Mouse (Mus musculus) embryonic facial prominence, embryonic 14.5 days (tissue): ENCODE measurements at regions not wholly inside any gene's neighbourhood (a gene's known extent, or its start where the extent isn't known, plus 50 kb on each side); places are given as distances from the start of the nearest gene placed in this dataset.
A peak's percentile ranks its signal among the peaks of the same experiment; 100 is the strongest.

Experiments used
- ATAC-seq: fragments of 200-750 bp; cut with Nextera tagmentation; 2 replicates; pipeline ENCODE4 v1.8.0; 2017; ENCODE audit warnings: low read depth, moderate number of reproducible peaks, moderate TSS enrichment
- DNase-seq: peaks from one replicate; pipeline ENCODE4 v3.0.0-alpha.2; 2015; ENCODE audit warnings: low spot score
- H3K27ac ChIP-seq: fragments of 300-500 bp; sonication (generic); replicated peaks from 2 replicates; pipeline ENCODE4 v1.5.1; 2014; ENCODE audit warnings: low read depth, mild to moderate bottlenecking, low read length, moderate library complexity
- H3K27me3 ChIP-seq: fragments of 300-500 bp; sonication (generic); replicated peaks from 2 replicates; pipeline ENCODE4 v1.6.1; 2014; ENCODE audit warnings: low read length; ENCODE audit not compliant: control insufficient read depth, insufficient read depth
- H3K36me3 ChIP-seq: fragments of 300-500 bp; sonication (generic); 2 replicates; pipeline ENCODE4 v1.6.1; 2014; ENCODE audit warnings: low read length, mixed read lengths; ENCODE audit not compliant: control insufficient read depth, insufficient read depth
- H3K4me1 ChIP-seq: fragments of 300-500 bp; sonication (generic); 2 replicates; pipeline ENCODE4 v1.6.1; 2014; ENCODE audit warnings: antibody characterized with exemption, low read length; ENCODE audit not compliant: control insufficient read depth, insufficient read depth
- H3K4me2 ChIP-seq: fragments of 300-500 bp; sonication (generic); 2 replicates; pipeline ENCODE4 v1.6.1; 2014; ENCODE audit warnings: low read depth, mild to moderate bottlenecking, low read length, moderate library complexity, mixed read lengths
- H3K4me3 ChIP-seq: fragments of 300-500 bp; sonication (generic); 2 replicates; pipeline ENCODE4 v1.5.1; 2014; ENCODE audit warnings: low read depth, mild to moderate bottlenecking, low read length
- H3K9ac ChIP-seq: fragments of 300-500 bp; sonication (generic); 2 replicates; pipeline ENCODE4 v1.6.1; 2014; ENCODE audit warnings: low read depth, mild to moderate bottlenecking, low read length, moderate library complexity, mixed read lengths
- H3K9me3 ChIP-seq: fragments of 300-500 bp; sonication (generic); 2 replicates; pipeline ENCODE4 v1.6.1; 2016; ENCODE audit warnings: low read length; ENCODE audit not compliant: control insufficient read depth
- WGBS: fragments of 180-500 bp; shearing (Covaris S2); extraction: QIAGEN DNeasy Blood & Tissue Kit; methylation state at CpG from one replicate; pipeline ENCODE4 v1.1.7; 2014; 5-methylcytosine and 5-hydroxymethylcytosine counted together

GRCm38 (mm10) chr17:47133785-47134184 is 123.4 kb upstream of the Ubr2 start:
- Histone ChIP-seq H3K9ac (no peak overlapping the region), H3K4me1 (no peaks in the 10 kb centered on the region), H3K4me3 (no peak overlapping the region), H3K9me3 (no peaks in the 10 kb centered on the region), H3K4me2 (no peak overlapping the region), H3K27me3 (no peaks in the 10 kb centered on the region), H3K36me3 (no peaks in the 10 kb centered on the region), H3K27ac (no peak overlapping the region)
- ATAC-seq, result no peak
- no peak for DNase-seq
- 47% methylated on average over 2 of the region's 2 CpGs for WGBS

DNA sequence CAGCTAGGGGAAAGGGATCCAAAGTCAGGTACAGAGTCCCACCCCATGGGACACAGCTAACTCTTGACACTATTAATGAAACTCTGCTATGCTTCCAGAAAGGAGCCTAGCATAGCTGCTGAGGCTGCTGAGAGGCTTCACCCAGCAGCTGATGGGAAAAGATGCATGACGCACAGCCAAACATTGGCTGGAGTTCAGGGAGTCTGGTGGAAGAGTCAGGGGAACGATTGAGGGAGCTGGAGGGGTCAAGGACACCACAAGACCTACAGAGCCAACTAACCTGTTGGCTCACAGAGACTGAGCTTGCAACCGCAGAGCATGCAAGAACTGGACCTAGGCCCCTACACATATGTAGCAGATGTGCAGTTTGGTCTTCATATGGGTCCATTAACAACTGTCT is 117.2 kb upstream of the Ubr2 start:
- Histone ChIP-seq H3K27ac (no peak overlapping the region), H3K36me3 (no peaks in the 10 kb centered on the region), H3K27me3 (no peaks in the 10 kb centered on the region), H3K9me3 (no peaks in the 10 kb centered on the region), H3K4me1 (no peaks in the 10 kb centered on the region), H3K4me3 (no peak overlapping the region), H3K9ac (no peak overlapping the region), H3K4me2 (no peak overlapping the region)
- DNase-seq (no peak), ATAC-seq (no peak)
- 85% methylated on average over 3 of the region's 3 CpGs for WGBS

- Histone ChIP-seq H3K27me3 (no peaks in the 10 kb centered on the region), H3K9ac (no peak overlapping the region), H3K4me3 (no peak overlapping the region), H3K4me1 (no peaks in the 10 kb centered on the region), H3K27ac (no peak overlapping the region), H3K36me3 (no peaks in the 10 kb centered on the region), H3K9me3 (no peaks in the 10 kb centered on the region), H3K4me2 (no peak overlapping the region)
- DNase-seq (no peak), ATAC-seq (no peak)
- WGBS, result 87% methylated on average over 18 of the region's 18 CpGs
Measured at GRCm38 (mm10) chr17:47123576-47123975, 113.2 kb upstream of the Ubr2 start.

DNA sequence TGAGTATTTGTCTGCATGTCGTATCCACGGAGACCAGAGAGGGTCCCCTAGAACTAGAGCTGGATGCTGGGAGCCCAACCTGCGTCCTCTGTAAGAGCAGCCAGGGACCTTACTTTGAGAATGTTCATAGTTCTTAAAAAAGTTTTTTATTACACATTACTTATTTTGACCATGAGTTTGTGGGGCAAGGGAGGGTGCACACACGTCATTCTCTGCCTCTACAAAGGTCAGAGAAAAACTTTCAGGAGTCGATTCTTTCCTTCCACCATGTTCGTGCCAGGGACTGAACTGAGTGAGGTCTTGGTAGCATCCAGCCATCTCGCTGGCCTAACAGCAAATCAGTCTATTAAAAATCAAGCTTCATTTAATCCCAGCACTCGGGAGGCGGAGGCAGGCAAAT is 111.9 kb upstream of the Ubr2 start:
- WGBS, result 81% methylated on average over 9 of the region's 9 CpGs
- H3K36me3 ChIP-seq, result no peaks in the 10 kb centered on the region
- DNase-seq, result no peak
- H3K4me2 ChIP-seq, result no peak overlapping the region
- H3K4me1 ChIP-seq, result no peaks in the 10 kb centered on the region
- H3K27ac ChIP-seq, result no peak overlapping the region
- no peak overlapping the region for H3K9ac ChIP-seq
- H3K4me3 ChIP-seq, result no peak overlapping the region
- no peaks in the 10 kb centered on the region for H3K27me3 ChIP-seq
- no peaks in the 10 kb centered on the region for H3K9me3 ChIP-seq
- ATAC-seq, result no peak

DNA sequence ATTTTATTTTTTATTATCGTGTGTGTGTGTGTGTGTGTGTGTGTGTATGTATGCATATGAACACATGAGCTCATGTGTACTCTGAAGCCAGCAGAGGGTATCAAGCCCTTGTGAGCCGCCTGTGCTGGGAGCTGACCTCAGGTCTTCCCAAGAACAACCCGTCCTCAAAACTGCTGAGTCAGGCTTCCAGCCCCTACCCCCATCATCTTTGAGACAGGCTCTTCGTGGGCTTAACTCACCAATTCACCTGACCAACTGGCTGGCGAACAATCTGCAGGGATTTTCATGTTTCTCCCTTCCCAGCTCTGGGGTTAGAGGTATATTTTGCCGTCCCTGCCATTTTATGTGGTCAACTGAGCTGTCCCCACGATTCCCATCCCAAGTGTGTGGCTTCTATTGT is 107.7 kb upstream of the Ubr2 start:
- H3K27ac ChIP-seq, result no peak overlapping the region
- H3K4me3 ChIP-seq, result no peak overlapping the region
- ATAC-seq (no peak), DNase-seq (no peak)
- no peaks in the 10 kb centered on the region for H3K27me3 ChIP-seq
- H3K9me3 ChIP-seq, result no peaks in the 10 kb centered on the region
- H3K4me2 ChIP-seq, result no peak overlapping the region
- 82% methylated on average over 7 of the region's 7 CpGs for WGBS
- H3K9ac ChIP-seq, result no peak overlapping the region
- H3K4me1 ChIP-seq, result no peaks in the 10 kb centered on the region
- no peaks in the 10 kb centered on the region for H3K36me3 ChIP-seq

GRCm38 (mm10) chr17:47115754-47116153 is 105.4 kb upstream of the Ubr2 start:
- no peak for DNase-seq
- ATAC-seq, result no peak

DNA sequence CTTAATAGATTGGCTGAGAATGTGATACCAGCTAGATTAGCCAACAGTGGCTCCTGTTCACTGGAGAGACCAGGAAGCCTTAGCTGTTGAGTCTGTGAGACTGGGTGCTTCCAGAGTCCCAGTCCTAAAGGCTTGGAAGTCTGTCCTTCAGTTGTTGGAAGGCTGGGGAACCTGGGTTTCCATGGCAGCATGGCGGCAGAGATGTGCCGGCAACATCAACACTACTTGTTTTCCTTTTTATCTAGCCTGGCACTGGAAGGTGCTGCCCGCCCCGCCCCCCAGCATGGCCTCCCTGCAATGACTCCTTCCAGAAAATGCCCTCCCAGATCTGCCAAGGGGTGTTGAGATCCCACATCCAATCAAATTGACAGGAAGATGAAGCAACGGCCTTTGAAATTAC is 104.8 kb upstream of the Ubr2 start:
- ATAC-seq (no peak), DNase-seq (no peak)
- no peak overlapping the region for H3K27ac ChIP-seq
- H3K4me1 ChIP-seq, result no peaks in the 10 kb centered on the region
- H3K36me3 ChIP-seq, result no peaks in the 10 kb centered on the region
- no peak overlapping the region for H3K9ac ChIP-seq
- H3K4me3 ChIP-seq, result no peak overlapping the region
- WGBS, result 79% methylated on average over 5 of the region's 5 CpGs
- 0 out of 2 replicates have a peak, but pooled peaks cover 6% of the 10 kb centered on the region for H3K9me3 ChIP-seq
- no peak overlapping the region for H3K4me2 ChIP-seq
- no peaks in the 10 kb centered on the region for H3K27me3 ChIP-seq

More at GRCm38 (mm10) chr17:47115754-47116153, 105.4 kb upstream of the Ubr2 start:
- Histone ChIP-seq H3K27ac (no peak overlapping the region), H3K4me1 (no peaks in the 10 kb centered on the region), H3K9ac (no peak overlapping the region), H3K4me2 (no peak overlapping the region), H3K27me3 (no peaks in the 10 kb centered on the region), H3K9me3 (0 out of 2 replicates have a peak, but pooled peaks cover 6% of the 10 kb centered on the region), H3K4me3 (no peak overlapping the region), H3K36me3 (no peaks in the 10 kb centered on the region)
- 49% methylated on average over 13 of the region's 13 CpGs for WGBS

- Histone ChIP-seq H3K9ac (no peak overlapping the region), H3K4me2 (no peak overlapping the region), H3K36me3 (no peaks in the 10 kb centered on the region), H3K9me3 (0 out of 2 replicates have a peak, but pooled peaks cover 6% of the 10 kb centered on the region), H3K27ac (no peak overlapping the region), H3K27me3 (no peaks in the 10 kb centered on the region), H3K4me1 (no peaks in the 10 kb centered on the region), H3K4me3 (no peak overlapping the region)
- ATAC-seq, result no peak
- whole genome bisulfite sequencing, result 85% methylated on average over 7 of the region's 7 CpGs
- no peak for DNase-seq
Measured at GRCm38 (mm10) chr17:47114736-47115135, 104.4 kb upstream of the Ubr2 start.

DNA sequence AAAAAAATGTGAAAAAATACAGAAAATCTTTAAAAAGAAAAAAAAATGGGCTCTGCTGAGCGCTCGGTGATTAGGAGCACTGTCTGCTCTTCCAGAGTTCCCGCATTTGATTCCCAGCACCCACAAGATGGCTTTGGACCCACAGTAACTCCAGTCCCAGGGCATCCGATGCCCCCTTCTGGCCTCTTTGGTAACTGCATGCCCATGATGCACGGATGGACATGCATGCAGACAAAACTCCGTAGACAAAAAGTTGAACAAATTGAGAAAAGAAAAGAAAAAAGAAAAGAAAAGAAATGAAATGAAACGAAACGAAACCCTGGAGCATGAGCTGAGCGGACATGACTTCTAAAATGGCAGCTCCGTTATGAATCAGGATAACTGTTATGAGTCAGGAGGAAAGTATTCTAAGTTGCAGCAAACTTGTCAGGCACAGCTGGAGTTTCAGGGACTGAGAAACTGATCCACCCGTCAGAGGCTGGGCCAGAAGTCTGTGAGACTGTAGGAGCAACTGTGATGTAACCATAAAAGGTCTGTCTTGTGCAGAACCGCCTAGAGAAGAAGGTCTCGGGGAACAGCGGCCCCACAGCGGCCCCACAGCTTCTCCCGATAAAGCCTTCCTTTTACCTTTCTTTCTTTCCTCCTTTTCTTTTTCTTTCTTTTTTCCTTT is 102.3 kb upstream of the Ubr2 start:
- Histone ChIP-seq H3K4me2 (no peak overlapping the region), H3K9ac (no peak overlapping the region), H3K4me1 (no peaks in the 10 kb centered on the region), H3K27ac (no peak overlapping the region), H3K27me3 (no peaks in the 10 kb centered on the region), H3K9me3 (0 out of 2 replicates have a peak, but pooled peaks cover 6% of the 10 kb centered on the region), H3K36me3 (no peaks in the 10 kb centered on the region), H3K4me3 (no peak overlapping the region)
- no peak for ATAC-seq
- peak; percentile 2 for DNase-seq
- WGBS, result 82% methylated on average over 16 of the region's 16 CpGs
